Mouse (Mus musculus) adrenal gland, postnatal 4 days (tissue): ENCODE results near the gene Stat5a. TPM values are rescaled to one million over a fixed set of nuclear protein-coding genes. Genes with fewer than 3 reads are reported as not detected.

ENCODE experiments used
- DNase-seq, 2 experiments: peaks; one replicate each; pipeline ENCODE4 v3.0.0; 2021 to 2022; ENCODE audit warnings: low spot score in 2 of 2, mixed read lengths in 2 of 2
- total RNA-seq, 2 experiments: library from RNA; stranded (reverse); gene quantifications; 2 replicates each; pipeline ENCODE4 v1.2.3; 2021

Gene Stat5a
- total RNA-seq, 2 experiments from 2014 or later, result 34.1 to 42.1 TPM

DNA sequence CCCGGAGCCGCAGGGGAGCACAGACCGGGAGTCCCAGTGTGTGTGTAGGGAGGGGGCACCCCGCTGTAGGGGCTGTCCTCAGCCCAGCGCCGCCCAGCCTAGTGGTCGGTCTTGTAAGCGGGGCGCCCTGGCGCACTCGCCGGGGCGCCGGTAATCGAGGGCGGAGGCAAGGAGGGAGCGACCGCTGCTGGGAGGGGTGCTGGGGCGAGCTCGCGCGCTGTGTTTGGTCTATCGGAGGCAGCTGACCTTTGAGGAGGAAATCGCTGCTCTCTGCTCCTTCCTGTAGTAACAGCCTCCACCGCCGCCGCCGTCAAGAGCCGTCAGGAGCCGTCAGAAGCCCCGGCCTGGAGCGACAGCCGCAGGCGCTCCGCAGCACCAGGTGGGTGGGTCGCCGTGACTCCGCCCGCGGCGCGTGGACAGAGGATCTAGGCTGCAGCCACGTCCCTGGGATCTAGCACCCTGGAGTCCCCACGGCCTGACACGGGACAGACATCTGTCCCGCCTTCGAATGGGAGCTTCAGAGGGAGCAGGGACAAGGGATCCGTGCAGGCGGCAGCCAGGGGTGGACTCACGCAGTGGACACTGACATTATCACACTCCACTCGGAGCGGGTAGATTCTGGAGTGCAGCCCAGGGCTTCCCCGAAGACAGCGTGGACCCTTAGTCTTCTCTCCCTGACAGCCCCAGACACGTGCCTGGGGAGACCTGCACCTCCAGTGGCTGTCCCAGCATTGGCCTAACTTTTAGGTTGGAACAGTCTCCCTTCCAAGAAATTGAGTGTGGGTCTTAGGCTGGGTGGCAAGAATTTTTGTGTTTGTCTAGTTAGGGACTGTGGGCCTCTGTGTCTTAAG lies 1.3 kb downstream of the Stat5a start:
- peak; percentile 68 to 77 for DNase-seq

DNA sequence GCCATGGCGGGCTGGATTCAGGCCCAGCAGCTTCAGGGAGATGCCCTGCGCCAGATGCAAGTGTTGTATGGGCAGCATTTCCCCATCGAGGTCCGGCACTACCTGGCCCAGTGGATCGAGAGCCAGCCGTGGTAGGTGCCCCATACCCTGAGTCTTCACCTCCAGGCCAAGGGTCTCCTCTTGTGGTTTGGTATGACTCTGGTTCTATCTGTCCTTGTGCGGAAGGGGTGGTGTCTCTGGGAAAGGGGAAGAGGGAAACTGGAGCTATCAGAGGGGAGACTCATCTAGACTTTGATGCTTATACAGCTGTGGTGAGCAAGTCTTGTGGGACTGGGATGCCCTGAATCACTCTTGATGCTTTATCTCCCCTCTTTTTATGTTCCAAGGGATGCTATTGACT lies 2.2 kb downstream of the Stat5a start:
- DNase-seq, result no peak

DNA sequence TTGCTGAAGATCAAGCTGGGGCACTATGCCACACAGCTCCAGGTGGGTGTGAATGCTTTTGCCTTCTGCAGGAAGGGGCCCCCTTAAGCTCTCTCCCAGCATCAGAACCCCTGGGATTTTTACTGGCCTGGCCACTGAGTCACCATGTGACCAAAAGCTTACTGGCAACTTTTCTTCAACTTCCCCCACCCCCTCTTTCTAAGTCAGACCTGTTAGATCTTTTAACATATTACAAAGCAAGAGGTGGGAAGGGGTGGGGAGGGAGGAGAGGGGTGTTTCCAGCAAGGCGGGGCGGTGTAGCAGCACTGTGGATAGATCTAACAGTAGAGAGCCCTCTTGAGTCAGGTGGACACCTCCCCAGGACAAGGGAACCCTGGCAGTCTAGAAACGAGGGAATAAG lies 2.7 kb downstream of the Stat5a start:
- no peak for DNase-seq

DNA sequence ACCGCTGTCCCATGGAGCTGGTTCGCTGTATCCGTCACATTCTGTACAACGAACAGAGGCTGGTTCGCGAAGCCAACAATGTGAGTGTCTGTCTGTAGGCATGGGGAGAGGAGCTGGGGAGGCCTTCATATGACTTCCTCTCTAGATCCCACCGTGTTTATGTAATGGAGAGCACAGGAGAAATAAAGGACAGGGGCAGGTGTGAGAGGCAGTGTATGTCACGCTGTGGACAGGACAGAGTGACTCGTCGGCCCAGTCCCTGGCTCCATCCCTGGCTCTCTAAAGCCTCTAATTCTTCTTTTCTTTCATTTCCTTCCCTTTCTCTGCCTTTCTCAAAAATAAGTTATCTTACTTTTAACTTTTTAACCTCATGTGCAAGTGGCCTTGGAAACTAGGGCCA lies 4.0 kb downstream of the Stat5a start:
- no peak for DNase-seq

DNA sequence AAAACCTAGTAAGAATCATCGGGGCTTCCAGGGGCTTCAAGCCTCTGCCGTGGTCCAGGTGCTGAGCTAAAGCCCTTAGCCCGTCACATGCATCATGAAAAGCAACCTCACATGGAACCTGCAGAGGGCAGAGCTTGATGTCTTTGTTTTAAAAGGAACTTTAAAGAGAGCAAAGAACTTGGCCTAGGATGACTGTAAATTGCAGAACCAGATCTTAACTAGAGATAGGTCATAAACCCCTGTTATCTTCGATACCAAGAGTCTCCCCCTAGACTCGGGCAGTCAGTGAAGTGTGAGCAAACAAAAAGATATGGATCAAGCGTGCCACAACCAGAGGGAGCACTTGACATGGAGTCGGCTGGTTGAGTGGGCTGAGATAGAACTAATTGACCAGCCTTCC lies 6.5 kb downstream of the Stat5a start:
- no peak for DNase-seq

DNA sequence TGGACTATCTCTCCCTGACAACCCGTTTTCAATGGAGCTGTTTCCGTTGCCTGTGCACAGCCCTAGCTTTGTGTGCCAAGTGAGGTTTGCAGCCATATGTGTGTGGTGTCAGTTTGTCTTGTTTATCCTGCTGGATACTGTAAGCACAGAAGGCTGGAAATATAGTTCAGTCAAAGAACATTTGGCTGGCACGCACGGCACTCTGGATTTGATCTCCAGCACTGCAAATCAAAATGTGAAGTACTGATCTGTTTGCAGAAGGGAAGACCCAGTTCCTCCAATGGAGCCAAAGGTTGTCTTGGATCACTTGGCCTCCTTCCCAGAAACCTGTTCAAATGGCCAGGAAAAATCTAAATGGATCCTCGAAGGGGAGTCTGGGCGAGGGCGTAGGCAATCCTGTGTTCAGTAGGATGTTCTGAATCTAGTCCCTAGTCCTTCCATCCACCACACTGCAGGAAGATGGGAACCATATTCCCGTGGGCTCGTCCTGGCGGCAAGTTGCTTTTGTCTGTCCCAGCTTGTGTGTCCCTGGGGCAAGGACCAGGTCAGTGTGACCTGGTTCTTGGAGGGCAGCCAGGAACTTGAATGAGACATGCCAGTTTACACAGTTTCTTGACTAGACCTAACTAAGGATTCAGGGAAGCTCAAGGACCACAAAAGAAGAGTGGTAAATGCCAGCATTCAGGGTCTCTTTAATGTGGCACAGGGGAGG lies 11.3 kb downstream of the Stat5a start:
- DNase-seq, result no peak

DNA sequence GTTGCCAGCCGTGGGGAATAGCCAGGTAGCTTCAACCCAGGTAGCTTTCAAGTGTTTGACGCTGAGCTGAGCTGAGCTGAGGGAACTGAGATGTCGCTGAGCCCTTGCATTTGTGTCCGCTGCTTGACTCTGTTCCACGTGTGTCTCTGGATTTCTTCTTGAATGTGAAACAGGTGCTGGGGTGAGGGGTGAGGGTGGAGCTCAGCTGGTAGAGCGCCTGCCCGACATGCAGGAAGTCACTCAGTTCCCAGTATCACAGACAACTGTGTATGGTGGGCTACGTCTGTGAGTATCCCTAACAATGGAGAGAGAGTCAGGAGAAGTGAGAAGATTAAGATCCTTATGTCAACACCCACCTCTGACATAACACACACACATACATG lies 11.8 kb downstream of the Stat5a start:
- no peak for DNase-seq

DNA sequence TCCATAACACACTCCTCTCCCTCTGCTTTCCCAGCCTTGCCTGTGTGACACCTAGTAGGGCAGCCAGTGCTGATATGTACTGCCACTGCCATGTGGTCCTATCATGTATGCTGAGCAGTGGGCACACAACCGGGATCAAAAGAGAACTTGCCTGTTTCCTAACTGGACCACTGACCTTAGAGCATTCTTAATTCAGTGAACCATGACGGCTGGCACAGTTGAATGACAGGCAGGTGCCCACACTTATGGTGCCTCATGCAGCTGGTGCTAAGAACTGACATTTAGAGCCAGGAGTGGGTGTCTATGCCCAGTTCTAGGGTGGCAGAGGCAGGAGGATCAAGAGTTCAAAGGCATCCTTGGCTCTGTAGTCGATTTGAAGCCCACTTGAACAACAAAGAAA lies 16.6 kb downstream of the Stat5a start:
- DNase-seq, result no peak

DNA sequence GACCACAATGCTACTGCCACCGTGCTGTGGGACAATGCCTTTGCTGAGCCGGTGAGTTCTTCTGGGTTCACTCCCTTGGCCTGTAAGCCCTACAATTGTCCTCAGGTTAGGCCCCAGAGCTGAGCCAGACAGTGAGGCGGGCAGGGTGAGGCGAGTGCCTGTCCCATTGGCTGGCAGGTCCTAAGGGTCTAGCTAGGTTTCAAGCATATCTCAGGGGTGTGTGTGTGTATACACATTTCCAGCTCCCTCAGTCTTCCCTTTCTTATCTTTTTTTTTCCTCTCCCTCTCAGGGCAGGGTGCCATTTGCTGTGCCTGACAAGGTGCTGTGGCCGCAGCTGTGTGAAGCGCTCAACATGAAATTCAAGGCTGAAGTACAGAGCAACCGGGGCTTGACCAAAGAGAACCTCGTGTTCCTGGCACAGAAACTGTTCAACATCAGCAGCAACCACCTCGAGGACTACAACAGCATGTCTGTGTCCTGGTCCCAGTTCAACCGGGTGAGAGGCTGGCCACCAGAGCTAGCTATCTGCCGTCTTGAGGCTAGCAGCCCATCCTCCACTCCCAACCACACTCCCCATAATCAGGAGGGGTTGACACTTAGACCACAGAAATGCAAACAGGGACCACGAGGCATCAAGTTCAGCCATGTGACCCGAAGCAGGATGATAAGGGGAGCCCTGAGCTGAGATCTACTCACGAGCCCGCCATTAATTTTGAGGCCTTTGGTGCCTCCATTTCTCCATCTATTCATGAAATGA lies 20.3 kb downstream of the Stat5a start:
- DNase-seq, result no peak

DNA sequence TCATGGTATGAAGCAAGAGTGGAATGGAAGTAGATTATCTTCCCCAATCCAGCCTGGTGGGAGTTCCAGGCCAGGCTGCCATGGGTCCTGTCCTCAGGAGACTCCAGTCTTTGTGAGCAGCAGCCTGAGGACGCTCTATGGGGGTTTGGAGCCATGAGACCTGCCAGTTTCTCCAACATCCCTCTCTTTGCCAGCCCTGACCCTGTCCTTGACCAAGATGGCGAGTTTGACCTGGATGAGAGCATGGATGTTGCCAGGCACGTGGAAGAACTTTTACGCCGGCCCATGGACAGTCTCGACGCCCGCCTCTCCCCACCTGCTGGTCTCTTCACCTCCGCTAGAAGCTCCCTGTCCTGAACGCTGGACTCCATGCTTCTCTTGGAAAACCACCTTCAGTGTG lies 24.5 kb downstream of the Stat5a start:
- no peak for DNase-seq

DNA sequence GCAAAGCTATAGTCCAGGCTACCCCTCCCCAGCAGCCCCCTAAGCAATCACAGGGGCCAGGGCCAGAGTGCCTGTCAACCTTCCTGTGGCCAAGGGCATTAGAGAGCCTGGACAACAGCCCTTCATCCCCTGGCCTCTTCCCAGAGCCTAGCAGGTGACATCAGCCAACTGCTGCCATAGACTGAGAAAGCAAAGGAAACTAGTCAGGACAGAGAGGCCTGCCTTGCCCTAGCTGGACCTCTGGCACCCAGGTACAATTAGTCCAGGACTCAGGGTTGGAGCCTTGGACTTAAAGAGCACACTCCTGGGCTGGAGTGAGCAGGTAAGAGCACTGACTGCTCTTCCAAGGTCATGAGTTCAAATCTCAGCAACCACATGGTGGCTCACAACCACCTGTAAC lies 26.3 kb downstream of the Stat5a start:
- no peak for DNase-seq

DNA sequence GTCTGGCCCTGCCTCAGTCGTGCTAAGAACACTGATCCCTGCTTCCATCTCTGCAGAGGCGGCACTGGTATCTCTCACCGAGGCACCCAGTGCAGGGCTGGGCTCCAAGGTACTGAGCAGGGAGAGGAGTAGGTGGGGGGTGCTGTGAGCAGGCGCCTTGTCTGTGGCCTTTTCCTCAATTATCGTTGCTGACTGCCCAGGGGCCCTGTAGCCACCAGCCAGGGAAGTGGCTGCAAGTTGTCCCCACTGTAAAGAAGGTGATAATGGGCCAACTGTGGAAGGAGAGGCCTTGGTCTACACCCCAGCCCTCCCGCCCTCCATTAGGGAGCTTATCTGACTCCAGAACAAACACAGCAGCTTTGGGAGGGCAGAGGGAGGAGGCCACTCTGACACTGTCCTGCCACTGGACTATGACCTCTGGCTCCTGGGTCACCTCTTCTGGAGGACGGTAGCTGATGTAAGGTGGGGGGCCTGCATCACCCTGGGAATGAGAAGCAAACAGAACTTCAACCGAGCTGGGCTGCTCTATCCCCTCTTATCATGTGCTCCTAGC lies 27.1 kb downstream of the Stat5a start:
- DNase-seq, result no peak

DNA sequence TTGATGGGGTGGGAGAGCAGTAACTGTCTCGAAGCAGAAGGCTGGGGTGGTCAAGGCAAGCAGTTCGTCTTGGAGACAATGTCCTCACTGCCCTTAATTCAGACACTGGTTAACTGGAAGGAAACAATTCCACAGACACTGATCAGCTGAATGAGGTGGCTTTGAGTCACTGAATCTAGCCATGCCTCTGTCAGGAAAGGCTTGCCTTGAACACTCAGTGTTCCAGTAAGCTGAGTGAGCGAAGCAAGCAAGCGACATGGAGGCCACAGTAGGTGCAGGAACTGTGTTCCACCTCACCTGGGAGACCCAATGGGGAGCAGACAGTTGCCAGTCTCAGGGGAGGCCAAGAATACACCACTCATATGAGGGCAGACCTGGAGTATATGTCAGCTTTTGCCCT lies 28.1 kb downstream of the Stat5a start:
- DNase-seq, result no peak

DNA sequence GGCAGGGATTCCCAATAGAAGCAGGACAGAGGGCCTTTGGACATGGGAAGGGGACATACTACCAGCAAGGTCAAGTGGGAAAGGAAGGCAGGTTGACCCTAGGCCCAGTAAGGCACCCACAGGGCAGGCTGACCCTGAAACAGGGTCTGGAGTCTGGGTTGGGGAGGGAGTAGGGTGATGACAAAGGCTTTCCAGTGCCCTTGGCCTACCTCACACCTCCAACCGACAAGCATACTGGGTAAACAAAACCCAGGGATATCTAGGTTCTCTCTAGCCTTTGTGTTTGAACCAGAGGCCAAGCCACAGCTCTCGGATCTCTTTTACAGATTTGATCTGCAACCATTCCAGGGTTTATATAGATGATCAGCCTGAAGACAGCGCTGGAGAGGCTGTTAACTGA lies 28.6 kb downstream of the Stat5a start:
- DNase-seq, result no peak

DNA sequence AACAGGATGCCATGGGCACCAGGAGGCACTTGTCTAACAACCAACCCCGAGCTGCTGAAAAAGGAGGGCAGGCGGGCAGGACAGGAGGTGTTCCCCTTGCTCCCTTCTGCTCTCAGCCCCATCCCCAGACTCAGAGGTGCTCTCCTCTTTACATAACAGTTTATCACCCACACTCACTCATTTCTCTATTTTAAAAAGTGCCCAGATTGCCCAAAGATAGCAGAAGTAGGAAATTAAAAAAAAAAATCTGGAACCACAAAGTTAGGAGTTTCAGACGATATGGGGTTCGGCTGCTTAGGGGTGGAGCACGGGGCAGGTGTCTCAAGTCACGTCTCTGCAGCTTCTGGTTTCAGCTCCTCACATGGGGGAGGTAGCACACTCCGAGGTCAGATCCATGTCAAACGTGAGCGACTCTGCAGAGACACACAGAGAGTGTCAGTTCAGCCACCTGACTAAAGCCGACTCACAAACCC lies 29.2 kb downstream of the Stat5a start:
- no peak for DNase-seq

DNA sequence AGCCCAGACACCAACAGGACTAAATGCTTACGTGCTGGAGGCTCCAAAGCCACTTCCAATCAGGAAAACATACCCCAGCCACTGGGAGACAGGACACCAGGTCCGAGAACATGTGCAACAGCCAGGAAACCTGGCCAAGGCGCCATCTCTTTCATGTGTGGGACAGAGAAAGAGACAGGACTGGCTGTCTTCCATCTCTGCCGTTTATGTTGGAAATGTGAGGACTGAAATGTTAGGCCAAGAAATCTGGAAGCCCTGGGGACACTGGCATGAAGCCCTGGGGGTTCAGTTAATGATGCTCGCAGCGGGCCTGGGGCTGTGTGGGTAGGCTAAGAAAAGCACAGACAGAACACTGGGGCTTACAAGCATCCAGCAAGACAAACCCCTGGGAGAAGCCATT lies 31.3 kb downstream of the Stat5a start:
- no peak for DNase-seq

DNA sequence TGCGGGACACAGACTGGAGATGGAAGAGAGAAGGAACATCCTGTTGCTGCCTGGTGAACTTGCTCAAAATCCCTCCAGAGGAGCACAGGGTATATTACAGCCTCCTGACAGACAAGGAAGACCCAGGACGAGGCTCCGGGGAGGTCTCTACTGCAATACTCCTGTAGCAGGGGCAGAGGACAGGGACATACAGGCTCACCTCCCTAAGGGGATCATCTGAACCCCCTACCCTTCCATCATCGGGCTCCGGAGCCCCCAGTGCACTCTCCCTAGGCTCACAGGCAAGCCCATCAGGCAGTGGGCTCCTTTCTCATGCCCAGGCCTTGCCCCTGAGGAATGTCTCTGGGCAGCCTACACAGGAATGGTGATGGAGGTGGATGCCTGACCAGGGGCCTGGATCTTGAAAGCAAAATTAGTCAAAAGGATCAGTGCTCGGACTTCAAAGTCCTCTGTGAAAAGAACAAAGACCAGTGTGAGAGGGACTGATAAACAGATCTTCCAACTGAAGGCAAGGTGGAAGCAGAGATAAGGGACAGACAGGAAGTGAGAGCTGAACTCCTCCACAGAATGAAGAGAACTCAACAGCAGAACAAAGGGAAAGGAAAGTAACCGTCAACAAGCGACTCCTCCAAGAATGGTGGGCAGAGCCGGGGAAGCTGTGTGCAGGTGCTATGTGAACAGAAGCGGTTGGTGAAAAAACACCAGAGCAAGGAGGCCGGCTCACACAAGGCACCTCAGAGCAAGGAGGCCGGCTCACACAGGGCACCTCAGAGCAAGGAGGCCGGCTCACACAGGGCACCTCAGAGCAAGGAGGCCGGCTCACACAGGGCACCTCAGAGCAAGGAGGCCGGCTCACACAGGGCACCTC lies 32.3 kb downstream of the Stat5a start:
- no peak for DNase-seq

DNA sequence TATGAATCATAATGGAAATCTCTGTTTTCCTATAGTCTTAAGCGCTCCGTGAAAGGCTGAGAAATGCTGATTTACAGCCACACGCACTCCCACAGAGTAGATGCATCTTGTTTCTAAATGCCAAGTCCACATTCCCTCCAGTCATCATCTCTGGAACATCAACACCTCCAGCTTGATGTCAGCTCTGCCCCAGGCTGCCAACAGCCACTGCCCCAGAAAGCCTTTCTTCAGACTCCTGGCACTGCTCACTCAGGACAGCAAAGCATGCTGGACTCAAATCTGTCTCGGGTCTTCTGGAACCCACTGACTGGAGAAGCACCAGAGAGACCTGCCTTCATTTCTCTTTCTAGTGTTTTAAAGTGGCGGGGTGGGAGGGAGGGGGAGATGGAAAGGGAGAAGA lies 33.3 kb downstream of the Stat5a start:
- no peak for DNase-seq

DNA sequence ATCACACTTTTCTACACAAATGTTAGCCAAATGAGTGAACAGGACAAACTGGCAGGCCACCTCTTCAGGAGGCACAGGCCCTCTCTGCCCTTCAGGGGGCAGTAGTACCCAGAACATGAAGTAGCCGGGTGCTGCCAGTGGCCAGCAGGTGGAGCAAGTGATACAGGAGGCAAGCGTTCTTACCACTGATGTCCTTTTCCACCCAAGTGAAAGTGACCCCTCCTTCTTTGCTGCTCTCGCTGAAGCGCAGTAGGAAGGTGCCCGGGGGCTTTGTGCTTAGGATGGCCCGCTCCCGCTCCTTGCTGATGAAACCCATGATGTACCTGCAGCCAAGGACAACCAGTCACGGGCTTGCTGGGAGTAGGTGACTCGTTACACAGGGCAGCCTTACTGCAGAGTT lies 34.3 kb downstream of the Stat5a start:
- DNase-seq, result peak; percentile 70 to 89

DNA sequence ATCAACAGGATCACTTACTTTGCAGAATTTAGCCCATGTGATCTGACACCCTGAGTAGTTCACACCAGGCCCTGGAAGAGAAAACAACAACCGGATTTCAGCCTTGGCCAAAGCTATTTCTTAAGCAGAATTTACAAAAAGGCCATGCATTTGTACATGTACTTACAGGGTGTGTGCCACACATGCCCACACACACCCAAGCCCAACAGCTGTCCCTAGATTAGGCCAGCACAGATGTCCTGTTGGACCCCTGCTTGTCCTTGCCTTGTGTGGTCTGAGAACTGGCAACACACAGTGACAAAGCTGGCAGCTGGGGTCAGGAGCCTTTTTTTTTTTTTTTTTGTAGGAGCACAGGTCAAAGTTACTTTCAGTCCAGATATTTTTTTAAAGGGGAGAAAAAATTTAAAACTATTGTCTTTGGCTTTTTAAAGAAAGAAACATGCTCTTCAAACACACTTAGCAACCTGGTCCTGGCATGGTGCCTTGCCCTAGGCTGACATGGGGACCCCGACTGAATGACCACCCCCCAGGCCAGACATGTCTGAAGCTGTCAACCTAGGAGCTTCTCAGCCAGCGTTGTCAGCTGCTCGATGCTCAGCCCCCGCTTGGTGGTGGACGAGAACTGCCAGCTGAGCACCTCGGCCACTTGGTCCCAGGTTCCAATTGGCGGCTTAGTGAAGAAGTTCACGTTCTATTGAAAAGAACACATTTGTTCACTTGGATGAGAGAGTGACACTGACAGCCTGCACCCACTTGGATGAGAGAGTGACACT lies 35.2 kb downstream of the Stat5a start:
- DNase-seq, result no peak
